Mouse (Mus musculus) C2C12 (cell line): ENCODE data around the gene Mrpl47. TPM values are rescaled to one million over a fixed set of nuclear protein-coding genes. Genes with fewer than 3 reads are reported as not detected.
"Not testable (repeated sequence)": the region's sequence is repeated elsewhere in the genome, so short reads cannot be mapped to it uniquely, and the experiment has no call there.

Source experiments
- H3K27me3 ChIP-seq: one replicate; pipeline ENCODE4 v1.6.1; 2011; ENCODE audit not compliant: control insufficient read depth, insufficient read depth, insufficient read length
- H3K36me3 ChIP-seq: one replicate; pipeline ENCODE4 v1.6.1; 2011; ENCODE audit not compliant: control insufficient read depth, insufficient read depth
- H3K4me3 ChIP-seq: one replicate; pipeline ENCODE4 v1.5.1; 2011; ENCODE audit warnings: mild to moderate bottlenecking, control low read depth; ENCODE audit not compliant: poor library complexity, insufficient read depth, severe bottlenecking
- H3K79me2 ChIP-seq: one replicate; pipeline ENCODE4 v1.6.1; 2011; ENCODE audit not compliant: control insufficient read depth, insufficient read depth
- H3K79me3 ChIP-seq: one replicate; pipeline ENCODE4 v1.6.1; 2011; ENCODE audit warnings: low read depth, control low read depth
- H3ac ChIP-seq: one replicate; pipeline ENCODE3; 2011; ENCODE audit warnings: low read depth; ENCODE audit not compliant: control insufficient read depth, insufficient read length
- CEBPB ChIP-seq: IDR thresholded peaks from one replicate; pipeline ENCODE4 v1.6.1; 2011; ENCODE audit warnings: low read depth, mild to moderate bottlenecking, control low read depth, moderate library complexity
- CTCF ChIP-seq: IDR thresholded peaks from one replicate; pipeline ENCODE4 v1.5.1; 2011; ENCODE audit not compliant: control insufficient read depth, insufficient read depth, insufficient read length
- FOSL1 ChIP-seq: IDR thresholded peaks from one replicate; pipeline ENCODE4 v1.8.0; 2011; ENCODE audit warnings: mild to moderate bottlenecking, low read length; ENCODE audit not compliant: poor library complexity, insufficient read depth, severe bottlenecking
- MAX ChIP-seq: IDR thresholded peaks from one replicate; pipeline ENCODE4 v1.6.1; 2011; ENCODE audit warnings: mild to moderate bottlenecking, control low read depth
- MYOD1 ChIP-seq: IDR thresholded peaks from one replicate; pipeline ENCODE4 v1.6.1; 2011; ENCODE audit warnings: low read depth; ENCODE audit not compliant: control insufficient read depth, insufficient read length
- MYOG ChIP-seq: IDR thresholded peaks from one replicate; pipeline ENCODE4 v1.6.1; 2011; ENCODE audit not compliant: control insufficient read depth, insufficient read length; ENCODE audit errors: extremely low read depth
- USF1 ChIP-seq: IDR thresholded peaks from one replicate; pipeline ENCODE4 v1.6.1; 2011; ENCODE audit warnings: low read depth, mild to moderate bottlenecking, control low read depth, moderate library complexity
- polyA plus RNA-seq: library from polyadenylated mRNA; unstranded; fragments of >200 nt; fragmentation: generic; extraction: Trizol; gene quantifications from one replicate; pipeline ENCODE4 v1.2.1, GENCODE M21; 2012; ENCODE audit warnings: missing spikeins

Gene Mrpl47
- polyA plus RNA-seq, 1 experiment = 15.7 TPM

DNA sequence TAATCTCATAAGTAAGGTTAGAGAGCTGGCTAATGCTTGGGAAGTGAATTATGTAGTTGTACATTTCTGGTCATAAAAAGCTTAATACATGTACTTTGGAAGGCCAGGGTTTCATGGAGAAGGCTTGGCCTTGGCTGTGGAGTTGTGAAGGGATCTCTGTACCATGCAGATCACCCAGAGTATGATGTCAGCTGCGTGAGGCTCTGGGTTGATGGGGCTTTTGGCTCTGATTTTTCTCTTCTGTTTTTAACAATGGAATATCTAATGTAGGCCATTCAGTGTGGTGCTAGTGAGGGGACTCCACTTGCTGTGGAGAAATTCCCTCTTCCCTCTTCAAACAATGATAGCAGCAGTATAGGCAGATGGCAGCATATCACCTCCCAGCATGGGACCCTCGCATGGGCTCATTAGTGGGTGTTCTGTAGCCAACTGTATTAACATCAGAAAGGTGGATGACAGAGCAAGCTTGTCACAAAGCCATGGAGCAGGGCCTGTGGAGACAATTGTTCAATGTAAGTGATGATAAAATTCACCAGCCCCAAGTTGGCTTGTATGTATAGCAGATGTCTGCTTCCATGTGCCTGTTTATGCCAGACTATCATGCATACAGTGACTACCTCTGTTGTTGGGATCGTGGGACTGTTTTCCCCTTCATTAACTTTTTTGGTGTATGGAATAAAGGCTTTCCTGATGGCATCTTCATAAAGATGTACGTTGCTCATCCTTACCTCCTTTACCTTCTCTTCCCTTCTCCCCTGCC lies 12.6 kb upstream of the Mrpl47 start:
- TF ChIP-seq CTCF = no peak
- TF ChIP-seq MYOD1 = no peak
- TF ChIP-seq MYOG = no peak
- TF ChIP-seq FOSL1 = no peak
- no peak for TF ChIP-seq CEBPB
- no peak for TF ChIP-seq USF1
- TF ChIP-seq MAX = no peak
- Histone ChIP-seq H3K4me3 (no peak overlapping the region), H3K27me3 (no peaks in the 10 kb centered on the region), H3K79me2 (peaks cover 1% of the 10 kb centered on the region), H3ac (no peak overlapping the region), H3K79me3 (peaks cover 2% of the 10 kb centered on the region), H3K36me3 (peaks cover 74% of the 10 kb centered on the region)

DNA sequence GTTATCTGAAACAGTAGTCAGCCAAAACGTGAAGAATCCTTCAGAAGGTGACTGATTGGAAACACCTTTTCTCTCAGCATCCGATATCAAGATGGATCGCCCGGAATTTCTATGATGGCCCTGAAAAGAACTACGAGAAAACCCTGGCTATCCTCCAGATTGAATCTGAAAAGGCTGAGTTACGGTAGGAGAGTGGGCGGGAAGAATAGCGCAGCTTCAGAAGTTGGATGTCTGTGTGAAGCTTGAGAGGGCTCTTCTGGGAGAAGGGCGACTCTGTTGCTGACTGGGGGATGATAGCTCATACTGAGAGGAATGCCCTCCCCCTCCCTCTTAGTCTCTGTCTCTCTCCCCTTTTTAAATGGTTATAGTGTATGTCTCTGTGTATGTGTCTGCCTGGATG lies 11.0 kb upstream of the Mrpl47 start:
- Histone ChIP-seq H3K36me3 (peaks cover 66% of the 10 kb centered on the region), H3K79me2 (peaks cover 17% of the 10 kb centered on the region), H3ac (no peak overlapping the region), H3K27me3 (no peaks in the 10 kb centered on the region), H3K79me3 (peaks cover 4% of the 10 kb centered on the region), H3K4me3 (no peak overlapping the region)
- no peak for TF ChIP-seq MYOD1
- no peak for TF ChIP-seq CEBPB
- TF ChIP-seq CTCF = no peak
- no peak for TF ChIP-seq MAX
- TF ChIP-seq MYOG = no peak
- no peak for TF ChIP-seq FOSL1
- no peak for TF ChIP-seq USF1

DNA sequence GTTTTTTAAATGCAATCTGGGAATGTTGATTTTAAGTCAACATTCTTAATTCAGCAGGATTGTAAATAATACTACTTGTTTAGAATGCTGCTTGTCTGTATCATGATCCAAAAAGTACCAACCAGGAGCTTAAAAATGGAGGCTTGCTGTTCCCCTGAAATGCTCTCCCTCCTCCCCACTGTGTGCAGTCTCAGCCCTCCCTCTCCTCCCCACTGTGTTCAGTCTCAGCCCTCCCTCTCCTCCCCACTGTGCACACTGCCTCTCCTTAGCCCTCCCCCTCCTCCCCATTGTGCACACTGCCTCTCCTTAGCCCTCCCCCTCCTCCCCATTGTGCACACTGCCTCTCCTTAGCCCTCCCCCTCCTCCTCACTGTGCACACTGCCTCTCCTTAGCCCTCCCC lies 8.0 kb upstream of the Mrpl47 start:
- Histone ChIP-seq H3K79me3 (peaks cover 15% of the 10 kb centered on the region), H3K36me3 (peaks cover 43% of the 10 kb centered on the region), H3K79me2 (peaks cover 46% of the 10 kb centered on the region)
- H3K27me3 ChIP-seq, H3K4me3 ChIP-seq, H3ac ChIP-seq: not testable (repeated sequence)

DNA sequence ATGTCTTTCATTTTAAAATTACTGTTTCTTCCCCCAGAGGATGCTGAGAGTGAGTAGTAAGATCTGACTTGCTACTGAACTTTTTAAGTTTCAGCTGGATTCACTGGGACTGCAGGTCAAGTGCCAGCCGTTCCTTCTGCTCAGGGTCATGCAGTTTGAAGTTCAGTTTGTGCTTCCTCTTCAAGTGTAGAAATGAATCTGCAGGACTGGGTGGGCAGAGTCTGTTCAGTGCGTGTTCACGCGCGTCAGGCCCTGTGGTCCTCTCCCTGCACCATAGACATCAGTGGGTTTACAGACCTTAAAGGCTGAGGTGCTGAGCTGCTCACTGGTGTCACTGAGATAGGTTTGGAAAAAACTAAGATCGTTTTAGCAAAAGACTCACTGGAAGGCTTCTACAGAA lies 7.6 kb upstream of the Mrpl47 start:
- no peaks in the 10 kb centered on the region for H3K27me3 ChIP-seq
- H3K79me3 ChIP-seq = peaks cover 15% of the 10 kb centered on the region
- peaks cover 51% of the 10 kb centered on the region for H3K79me2 ChIP-seq
- TF ChIP-seq CTCF = no peak
- TF ChIP-seq CEBPB = no peak
- TF ChIP-seq MYOG = no peak
- no peak overlapping the region for H3ac ChIP-seq
- no peak overlapping the region for H3K4me3 ChIP-seq
- H3K36me3 ChIP-seq = peaks cover 39% of the 10 kb centered on the region

DNA sequence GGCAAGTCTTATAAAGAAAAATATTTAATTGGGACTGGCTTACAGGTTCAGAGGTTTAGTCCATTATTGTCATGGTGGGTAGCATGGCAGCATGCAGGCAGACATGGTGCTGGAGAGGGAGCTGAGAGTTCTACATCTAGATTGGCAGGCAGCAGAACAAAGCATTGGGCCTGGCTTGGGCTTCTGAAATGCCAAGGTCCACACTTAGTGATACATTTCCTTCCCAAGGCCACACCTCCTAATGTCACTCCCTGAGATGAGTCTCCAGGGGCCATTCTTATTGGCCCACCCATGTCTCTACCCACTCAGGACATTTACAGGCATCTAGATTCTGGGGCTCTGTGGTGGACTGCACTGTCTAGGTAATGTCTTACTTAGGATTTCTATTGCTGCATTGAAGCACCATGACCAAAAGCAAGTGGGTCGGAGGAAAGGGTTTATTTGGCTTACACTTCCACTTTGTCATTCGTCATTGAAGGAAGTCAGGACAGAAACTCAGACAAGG lies 4.9 kb upstream of the Mrpl47 start:
- Histone ChIP-seq H3K79me3 (peaks cover 34% of the 10 kb centered on the region), H3K27me3 (no peaks in the 10 kb centered on the region), H3K36me3 (peaks cover 25% of the 10 kb centered on the region), H3ac (no peak overlapping the region), H3K79me2 (peaks cover 77% of the 10 kb centered on the region), H3K4me3 (no peak overlapping the region)
- no peak for TF ChIP-seq MYOG
- no peak for TF ChIP-seq MAX
- no peak for TF ChIP-seq MYOD1
- no peak for TF ChIP-seq CEBPB
- TF ChIP-seq FOSL1 = no peak
- no peak for TF ChIP-seq CTCF
- no peak for TF ChIP-seq USF1

DNA sequence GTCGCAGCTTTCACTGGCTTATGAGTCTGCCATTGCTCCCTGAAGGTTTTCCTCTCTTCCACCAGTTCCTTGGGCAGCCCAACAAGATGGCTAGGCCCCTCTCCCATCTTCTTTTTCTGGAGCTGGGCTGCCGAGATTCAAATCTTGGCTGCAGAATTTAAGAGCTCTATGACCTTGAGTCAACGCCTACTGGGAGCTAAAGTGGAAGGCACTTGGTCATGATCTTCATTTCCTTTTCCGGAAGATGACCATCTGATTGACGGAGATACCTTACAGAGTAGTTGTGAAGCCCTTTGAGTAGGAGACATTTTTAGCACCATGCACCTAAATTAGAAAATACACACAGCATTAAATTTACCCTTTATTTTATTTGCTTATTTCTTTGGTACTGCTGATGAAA lies 1.1 kb upstream of the Mrpl47 start:
- Histone ChIP-seq H3K79me3 (peaks cover 45% of the 10 kb centered on the region), H3K4me3 (no peak overlapping the region), H3K36me3 (peaks cover 20% of the 10 kb centered on the region), H3ac (no peak overlapping the region), H3K27me3 (no peaks in the 10 kb centered on the region), H3K79me2 (peaks cover 92% of the 10 kb centered on the region)
- TF ChIP-seq MYOG (no peak), MAX (no peak)
